Mouse (Mus musculus) thymus, adult 2 months (tissue): ENCODE measurements around the gene Raver2. TPM values are rescaled to one million over a fixed set of nuclear protein-coding genes. Genes with fewer than 3 reads are reported as not detected.

Source experiments
- DNase-seq: peaks from one replicate; pipeline ENCODE4 v3.0.0; 2021
- H3K27ac ChIP-seq: fragments of 200-500 bp; 2 replicates; pipeline ENCODE4 v1.5.1; 2012; ENCODE audit warnings: low read length, control low read depth; ENCODE audit not compliant: control insufficient read depth, insufficient read depth
- H3K27me3 ChIP-seq: fragments of 200-500 bp; 2 replicates; pipeline ENCODE4 v1.6.1; 2012; ENCODE audit warnings: mild to moderate bottlenecking, low read length, moderate library complexity, mixed read lengths; ENCODE audit not compliant: control insufficient read depth, insufficient read depth
- H3K36me3 ChIP-seq: fragments of 200-500 bp; 2 replicates; pipeline ENCODE4 v1.6.1; 2012; ENCODE audit warnings: mild to moderate bottlenecking, low read length, moderate library complexity; ENCODE audit not compliant: control insufficient read depth, insufficient read depth
- H3K4me1 ChIP-seq: fragments of 200-500 bp; replicated peaks from 2 replicates; pipeline ENCODE4 v1.6.1; 2012; ENCODE audit warnings: low read length; ENCODE audit not compliant: control insufficient read depth, insufficient read depth
- H3K4me3 ChIP-seq: fragments of 200-500 bp; 2 replicates; pipeline ENCODE4 v1.5.1; 2012; ENCODE audit warnings: mild to moderate bottlenecking, low read length, control low read depth, moderate library complexity; ENCODE audit not compliant: control insufficient read depth, insufficient read depth
- CTCF ChIP-seq: fragments of 200-500 bp; IDR thresholded peaks from 2 replicates; pipeline ENCODE4 v1.5.1; 2012; ENCODE audit warnings: mild to moderate bottlenecking, control low read depth, low read length, moderate library complexity, borderline replicate concordance; ENCODE audit not compliant: control insufficient read depth, poor library complexity, insufficient read depth; ENCODE audit errors: extremely low read depth
- POLR2A ChIP-seq: fragments of 200-500 bp; IDR thresholded peaks from 2 replicates; pipeline ENCODE4 v1.6.1; 2012; ENCODE audit warnings: mild to moderate bottlenecking, low read length, control low read depth, moderate library complexity; ENCODE audit not compliant: control insufficient read depth, poor library complexity, insufficient read depth; ENCODE audit errors: extremely low read depth
- WGBS: fragments of 180-500 bp; shearing (Covaris S2); methylation state at CpG from one replicate; pipeline ENCODE4 v1.1.7; 2018; 5-methylcytosine and 5-hydroxymethylcytosine counted together
- polyA plus RNA-seq: library from polyadenylated mRNA; depleted of rRNA; stranded (reverse); fragments of >200 nt; gene quantifications from 2 replicates; pipeline ENCODE4 v1.2.3, GENCODE M21; 2012; rRNA removed

Gene Raver2
- polyA plus RNA-seq, 1 experiment, result 7.0 TPM

DNA sequence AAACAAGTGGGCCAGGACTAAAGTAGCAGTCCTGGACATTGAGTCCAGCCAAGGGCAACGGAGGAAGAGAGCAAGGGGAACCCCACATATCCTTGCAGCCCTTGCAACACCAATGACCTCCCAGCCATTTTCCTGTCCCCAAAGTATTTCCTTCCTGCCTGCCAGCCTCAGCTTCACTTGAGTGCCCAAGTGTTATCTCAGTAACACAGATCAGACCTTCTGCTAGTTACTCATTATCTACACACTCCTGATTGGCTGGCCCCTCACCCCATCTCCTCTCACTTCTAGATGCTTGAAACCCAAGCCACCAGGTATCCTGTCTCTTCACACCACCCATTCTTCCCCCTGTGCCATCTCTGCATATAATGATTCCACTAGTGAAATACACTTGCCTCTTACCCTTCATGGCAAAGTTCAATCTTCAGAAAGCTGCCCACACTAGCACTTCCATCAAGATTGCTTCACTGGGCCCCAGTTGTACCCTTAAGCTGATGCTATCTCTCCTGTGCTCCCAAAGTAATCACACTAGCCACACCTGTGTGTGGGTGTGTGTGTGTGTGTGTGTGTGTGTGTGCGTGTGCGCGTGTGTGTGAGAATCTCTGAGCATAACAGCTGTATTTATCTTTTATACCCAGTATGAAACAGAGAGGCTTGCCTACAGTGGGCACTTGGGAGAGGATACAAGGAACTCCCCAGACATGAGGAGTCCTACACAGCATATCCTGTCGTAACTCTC, 123.6 kb downstream of the Raver2 start:
- WGBS, result 84% methylated on average over 5 of the region's 5 CpGs
- Histone ChIP-seq H3K4me1 (peaks cover 31% of the 10 kb centered on the region), H3K36me3 (peaks cover 31% of the 10 kb centered on the region), H3K27me3 (no peaks in the 10 kb centered on the region), H3K4me3 (no peak overlapping the region), H3K27ac (peak overlapping the region; percentile 32; the same call in 1 of the 2 replicates)
- no peak for DNase-seq
- TF ChIP-seq POLR2A, result no peak
- no peak for TF ChIP-seq CTCF

DNA sequence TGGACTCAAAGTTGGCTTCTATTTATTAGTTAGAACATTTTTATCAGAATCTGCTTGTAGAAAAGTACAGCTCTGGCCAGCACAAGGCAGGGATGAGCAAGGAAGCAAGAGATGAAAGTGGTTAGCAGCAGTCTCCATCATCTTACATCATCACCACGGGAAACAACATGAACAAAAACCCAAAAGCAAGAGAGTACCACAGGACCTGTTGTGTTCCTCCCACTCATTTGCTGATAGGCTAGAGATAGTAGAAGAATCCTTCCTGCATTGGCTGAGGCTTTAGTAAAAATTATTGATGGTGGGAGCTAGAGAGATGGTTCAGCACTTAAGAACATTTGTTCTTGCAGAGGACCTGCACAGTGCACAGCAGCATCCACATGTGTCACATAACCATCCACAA, 125.4 kb downstream of the Raver2 start:
- peaks cover 32% of the 10 kb centered on the region for H3K4me1 ChIP-seq
- WGBS, result 47% methylated on average over 1 of the region's 1 CpGs
- H3K36me3 ChIP-seq, result peaks cover 19% of the 10 kb centered on the region
- no peak for DNase-seq
- no peak for TF ChIP-seq POLR2A
- no peak for TF ChIP-seq CTCF
- no peak overlapping the region for H3K27ac ChIP-seq
- H3K27me3 ChIP-seq, result no peaks in the 10 kb centered on the region
- H3K4me3 ChIP-seq, result no peak overlapping the region

DNA sequence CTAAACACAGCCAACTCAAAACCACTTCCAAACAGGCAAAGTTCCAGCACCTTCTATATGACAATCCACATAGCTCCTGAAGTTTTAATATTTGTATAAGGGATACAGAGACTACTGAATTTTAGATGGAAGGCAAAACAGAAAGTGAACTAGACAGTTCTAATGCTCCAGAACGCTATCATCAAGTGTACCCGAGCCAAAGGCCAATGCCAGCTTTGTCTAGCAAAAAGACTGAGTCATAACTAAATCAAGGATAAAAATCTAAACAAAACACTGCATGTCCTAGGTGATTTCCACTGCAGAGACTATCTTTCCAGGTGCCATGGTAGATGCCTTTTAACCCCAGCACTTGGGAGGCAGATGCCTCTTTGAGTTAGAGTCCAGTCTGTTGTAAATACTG, 127.6 kb downstream of the Raver2 start:
- no peak overlapping the region for H3K27ac ChIP-seq
- no peaks in the 10 kb centered on the region for H3K27me3 ChIP-seq
- peaks cover 41% of the 10 kb centered on the region for H3K4me1 ChIP-seq
- 77% methylated on average over 2 of the region's 2 CpGs for WGBS
- DNase-seq, result no peak
- no peak overlapping the region for H3K4me3 ChIP-seq
- H3K36me3 ChIP-seq, result peaks cover 3% of the 10 kb centered on the region
- TF ChIP-seq CTCF (no peak), POLR2A (no peak)

DNA sequence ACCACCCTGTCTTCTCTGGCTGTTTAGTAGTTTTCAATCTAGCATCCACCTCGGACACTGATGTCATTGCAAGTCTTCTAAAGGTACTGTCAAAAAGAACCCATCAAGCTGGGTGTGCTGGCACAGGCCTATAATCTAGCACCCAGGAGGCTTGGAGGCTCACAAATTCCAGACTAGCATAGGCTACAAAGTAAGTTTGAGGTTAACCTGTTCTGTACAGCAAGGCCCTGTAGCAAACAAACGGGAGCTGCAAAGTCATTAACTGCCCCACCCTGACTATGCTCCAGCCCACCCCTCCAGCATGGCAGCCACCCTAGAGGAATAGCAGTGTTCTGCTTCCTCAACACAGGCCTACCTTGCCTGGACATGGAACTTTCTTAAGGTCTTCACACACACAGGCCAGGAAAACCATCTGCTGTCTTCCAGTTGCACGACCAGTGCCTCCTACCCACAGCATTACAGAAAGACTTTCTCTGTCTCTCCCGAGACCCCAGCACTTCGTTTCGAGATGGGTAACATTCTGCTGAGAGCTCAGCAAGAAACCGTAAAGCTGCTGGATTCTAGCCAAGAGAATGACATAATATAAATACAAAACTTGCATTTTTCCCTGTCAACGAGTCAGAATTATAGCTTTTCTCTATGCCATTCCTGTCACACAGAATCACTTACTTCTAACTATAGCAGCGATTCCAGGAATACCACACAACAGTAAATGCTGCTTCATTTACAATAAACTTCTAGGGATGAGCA, 128.8 kb downstream of the Raver2 start:
- Histone ChIP-seq H3K4me3 (no peak overlapping the region), H3K36me3 (no peaks in the 10 kb centered on the region), H3K4me1 (peaks cover 35% of the 10 kb centered on the region), H3K27ac (no peak overlapping the region), H3K27me3 (no peaks in the 10 kb centered on the region)
- no peak for DNase-seq
- no peak for TF ChIP-seq POLR2A
- TF ChIP-seq CTCF, result no peak
- WGBS, result 88% methylated on average over 9 of the region's 9 CpGs

DNA sequence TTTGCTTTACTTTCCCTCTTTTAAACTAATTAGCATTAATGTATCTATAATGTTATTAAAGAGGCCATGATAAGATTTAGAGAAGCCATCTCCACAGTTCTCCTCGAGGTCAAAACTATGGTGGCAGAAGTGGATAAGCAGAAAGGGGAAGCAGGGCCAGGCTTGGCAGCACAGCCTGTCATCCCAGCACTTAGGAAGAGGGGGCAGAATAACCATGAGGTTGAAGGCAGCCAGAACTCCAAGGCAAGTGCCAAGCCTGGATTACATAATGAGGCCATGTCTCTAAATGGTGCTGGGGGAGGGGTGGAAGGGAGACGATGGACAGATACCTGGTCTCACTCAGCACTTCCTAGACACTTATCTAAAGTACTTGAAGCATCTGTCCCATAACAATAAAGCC, 129.6 kb downstream of the Raver2 start:
- DNase-seq, result no peak
- Histone ChIP-seq H3K27ac (no peak overlapping the region), H3K36me3 (no peaks in the 10 kb centered on the region), H3K4me3 (no peak overlapping the region), H3K27me3 (no peaks in the 10 kb centered on the region), H3K4me1 (peaks cover 36% of the 10 kb centered on the region)
- WGBS, result 26% methylated on average over 2 of the region's 2 CpGs
- TF ChIP-seq CTCF (no peak), POLR2A (no peak)

DNA sequence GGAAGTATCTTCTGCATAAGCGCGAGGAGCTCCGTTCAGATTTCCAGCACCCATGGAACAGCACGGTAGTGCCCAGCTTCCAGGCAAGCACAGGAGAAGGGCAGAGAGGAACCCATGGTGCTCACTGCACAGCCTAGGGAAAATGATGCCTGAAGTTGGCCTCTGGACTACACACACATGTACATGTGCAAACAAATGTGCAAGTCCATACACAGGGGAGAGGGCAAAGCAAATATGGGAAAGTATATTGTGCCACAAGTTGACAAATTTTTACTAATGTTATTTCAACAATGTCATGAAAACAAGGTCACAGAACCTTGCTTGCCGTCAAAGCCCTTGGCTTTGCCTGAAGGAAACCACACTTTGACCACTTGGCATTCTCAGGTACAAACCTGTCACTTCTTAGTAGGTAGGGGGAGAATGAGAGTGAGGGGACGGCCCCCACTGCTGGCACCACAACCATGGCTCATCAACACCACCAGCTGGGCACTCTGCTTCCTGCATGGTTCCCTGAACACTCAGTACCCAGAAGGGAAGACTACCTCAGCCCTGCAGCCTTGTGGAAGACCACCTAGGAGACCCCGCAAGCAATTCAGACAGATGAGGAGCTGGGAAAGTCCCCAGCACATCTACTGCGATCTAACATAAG, 130.8 kb downstream of the Raver2 start:
- H3K27me3 ChIP-seq, result no peaks in the 10 kb centered on the region
- no peak overlapping the region for H3K4me3 ChIP-seq
- no peaks in the 10 kb centered on the region for H3K36me3 ChIP-seq
- DNase-seq, result no peak
- 73% methylated on average over 8 of the region's 8 CpGs for WGBS
- no peak overlapping the region; the same call in 1 of the 2 replicates for H3K27ac ChIP-seq
- peaks cover 32% of the 10 kb centered on the region for H3K4me1 ChIP-seq
- TF ChIP-seq CTCF (peak; percentile 33; the same call in 1 of the 2 replicates), POLR2A (no peak)

Other genes starting within 250 kb of the Raver2 start
- not detected in 2 replicates for gene Gm10577, start 48.3 kb upstream of the Raver2 start, polyA plus RNA-seq
- 97.7 and 109 TPM in 2 replicates for gene Jak1, start 196.3 kb downstream of the Raver2 start, polyA plus RNA-seq